Mouse (Mus musculus) limb, embryonic 14.5 days (tissue): ENCODE measurements around the gene Tmem213. TPM values are rescaled to one million over a fixed set of nuclear protein-coding genes. Genes with fewer than 3 reads are reported as not detected.

Source experiments
- ATAC-seq: fragments of 200-750 bp; cut with Nextera tagmentation; 2 replicates; pipeline ENCODE4 v1.8.0; 2017; ENCODE audit warnings: low read depth, moderate number of reproducible peaks, moderate TSS enrichment; ENCODE audit not compliant: low FRiP score
- DNase-seq: peaks from one replicate; pipeline ENCODE4 v3.0.0-alpha.2; 2015; ENCODE audit warnings: low spot score
- H3K27ac ChIP-seq: fragments of 300-500 bp; sonication (generic); replicated peaks from 2 replicates; pipeline ENCODE4 v1.5.1; 2014; ENCODE audit warnings: low read depth, mild to moderate bottlenecking, low read length, moderate library complexity, mixed read lengths
- H3K27me3 ChIP-seq: fragments of 300-500 bp; sonication (generic); 2 replicates; pipeline ENCODE4 v1.6.1; 2014; ENCODE audit warnings: low read length, mixed read lengths; ENCODE audit not compliant: control insufficient read depth, insufficient read depth
- H3K36me3 ChIP-seq: fragments of 300-500 bp; sonication (generic); 2 replicates; pipeline ENCODE4 v1.6.1; 2014; ENCODE audit warnings: mild to moderate bottlenecking, low read length, moderate library complexity, mixed read lengths; ENCODE audit not compliant: control insufficient read depth, insufficient read depth
- H3K4me1 ChIP-seq: fragments of 300-500 bp; sonication (generic); 2 replicates; pipeline ENCODE4 v1.6.1; 2014; ENCODE audit warnings: antibody characterized with exemption, low read length, mixed read lengths; ENCODE audit not compliant: control insufficient read depth, insufficient read depth
- H3K4me2 ChIP-seq: fragments of 300-500 bp; sonication (generic); replicated peaks from 2 replicates; pipeline ENCODE4 v1.6.1; 2014; ENCODE audit warnings: low read depth, mild to moderate bottlenecking, low read length, moderate library complexity; ENCODE audit not compliant: severe bottlenecking
- H3K4me3 ChIP-seq: fragments of 300-500 bp; sonication (generic); replicated peaks from 2 replicates; pipeline ENCODE4 v1.5.1; 2014; ENCODE audit warnings: low read length
- H3K9ac ChIP-seq: fragments of 300-500 bp; sonication (generic); 2 replicates; pipeline ENCODE4 v1.6.1; 2014; ENCODE audit warnings: mild to moderate bottlenecking, low read depth, low read length, moderate library complexity; ENCODE audit not compliant: severe bottlenecking
- H3K9me3 ChIP-seq: fragments of 300-500 bp; sonication (generic); 2 replicates; pipeline ENCODE4 v1.6.1; 2016; ENCODE audit warnings: low read length; ENCODE audit not compliant: control insufficient read depth
- POLR2A ChIP-seq: fragments of 200-500 bp; IDR thresholded peaks from 2 replicates; pipeline ENCODE4 v1.8.0; 2012; ENCODE audit warnings: inconsistent platforms, mild to moderate bottlenecking, moderate library complexity, borderline replicate concordance; ENCODE audit not compliant: insufficient read depth, insufficient read length; ENCODE audit errors: extremely low read depth
- WGBS: fragments of 180-500 bp; shearing (Covaris S2); extraction: QIAGEN DNeasy Blood & Tissue Kit; methylation state at CpG from one replicate; pipeline ENCODE4 v1.1.7; 2014; 5-methylcytosine and 5-hydroxymethylcytosine counted together
- polyA plus RNA-seq, 2 experiments: library from polyadenylated mRNA; depleted of rRNA in 1 of 2; stranded (reverse) in 1 of 2; unstranded in 1 of 2; fragments of >200 nt; fragmentation: Nextera tagmentation in 1 of 2; extraction: Ambion mirVana in 1 of 2; gene quantifications; 2 replicates each; pipeline versions ENCODE4 v1.2.1 to v1.2.3; 2012 to 2014

Gene Tmem213
- polyA plus RNA-seq, 2 experiments = 0.70 to 1.1 TPM

DNA sequence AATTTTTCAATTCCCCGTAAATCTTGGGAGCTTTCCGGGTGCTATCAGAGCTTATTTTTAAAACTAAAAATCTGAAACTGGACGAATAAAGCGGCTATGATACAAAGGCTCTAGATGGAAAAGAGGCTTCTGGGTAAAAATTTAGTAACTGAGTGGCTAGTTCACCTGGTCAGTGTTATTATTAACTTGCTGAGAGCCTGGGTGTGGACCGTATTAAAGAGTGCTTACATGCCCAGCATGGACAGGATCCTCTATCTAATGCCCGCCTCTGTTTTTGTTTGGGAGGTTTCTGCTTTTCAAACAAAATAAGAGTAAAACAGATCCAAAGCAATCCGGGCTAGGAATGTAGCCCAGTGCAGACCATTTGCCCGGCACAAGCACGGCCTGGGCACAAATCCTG lies 31.3 kb downstream of the Tmem213 start:
- Histone ChIP-seq H3K4me1 (peaks cover 19% of the 10 kb centered on the region), H3K4me3 (no peak overlapping the region), H3K9me3 (no peaks in the 10 kb centered on the region), H3K9ac (no peak overlapping the region), H3K27me3 (no peaks in the 10 kb centered on the region), H3K36me3 (peaks cover 31% of the 10 kb centered on the region), H3K4me2 (no peak overlapping the region), H3K27ac (no peak overlapping the region)
- TF ChIP-seq POLR2A = no peak
- no peak for ATAC-seq
- no peak for DNase-seq
- WGBS = 93% methylated on average over 9 of the region's 9 CpGs

DNA sequence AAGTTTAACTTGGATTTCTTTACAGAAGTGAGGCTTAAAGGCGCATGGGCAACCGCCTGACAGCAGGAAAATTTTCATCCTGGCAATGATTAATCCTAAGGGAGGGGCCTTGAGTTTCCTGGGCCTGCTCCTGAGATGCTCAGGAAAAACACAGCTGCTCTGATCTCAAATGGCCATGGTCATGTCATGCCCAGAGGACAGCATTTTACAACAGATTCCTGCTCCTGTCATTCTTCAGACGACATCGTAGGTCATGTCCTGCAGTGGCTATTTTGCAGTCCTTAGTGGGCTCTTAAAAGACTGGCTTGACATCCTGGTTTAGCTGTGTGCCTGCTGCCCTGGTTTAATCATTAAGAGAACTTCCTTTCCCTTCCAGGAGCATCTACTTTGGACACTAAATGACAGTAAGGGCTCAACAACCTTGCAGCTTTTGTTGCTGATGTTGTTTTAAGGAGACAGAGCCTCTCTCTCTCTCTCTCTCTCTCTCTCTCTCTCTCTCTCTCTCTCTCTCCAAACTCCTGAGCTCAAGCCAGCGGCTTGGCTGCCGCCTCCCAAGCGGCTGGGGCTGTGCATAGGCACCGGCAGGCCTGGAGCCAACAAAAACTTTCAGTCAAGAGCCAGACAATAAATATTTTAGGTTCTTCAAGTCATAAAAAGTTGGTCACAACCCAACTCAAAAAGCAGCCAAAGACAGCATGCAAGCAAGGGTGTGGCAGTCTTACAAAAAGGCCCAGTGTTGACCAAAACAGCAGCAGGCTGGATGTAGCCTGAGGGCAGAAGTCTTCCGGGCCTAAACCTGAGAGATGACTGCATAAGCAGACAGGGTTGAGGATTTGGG lies 35.3 kb downstream of the Tmem213 start:
- DNase-seq (peak; percentile 82), ATAC-seq (peak; percentile 85)
- no peak overlapping the region for H3K4me3 ChIP-seq
- H3K27me3 ChIP-seq = no peaks in the 10 kb centered on the region
- 0 out of 2 replicates have a peak overlapping the region, but pooled peaks have one; percentile 13 for H3K4me2 ChIP-seq
- TF ChIP-seq POLR2A = no peak
- H3K27ac ChIP-seq = peak overlapping the region; percentile 87
- WGBS = 35% methylated on average over 9 of the region's 9 CpGs
- peaks cover 49% of the 10 kb centered on the region for H3K36me3 ChIP-seq
- H3K9ac ChIP-seq = no peak overlapping the region
- H3K9me3 ChIP-seq = no peaks in the 10 kb centered on the region
- peaks cover 27% of the 10 kb centered on the region for H3K4me1 ChIP-seq

DNA sequence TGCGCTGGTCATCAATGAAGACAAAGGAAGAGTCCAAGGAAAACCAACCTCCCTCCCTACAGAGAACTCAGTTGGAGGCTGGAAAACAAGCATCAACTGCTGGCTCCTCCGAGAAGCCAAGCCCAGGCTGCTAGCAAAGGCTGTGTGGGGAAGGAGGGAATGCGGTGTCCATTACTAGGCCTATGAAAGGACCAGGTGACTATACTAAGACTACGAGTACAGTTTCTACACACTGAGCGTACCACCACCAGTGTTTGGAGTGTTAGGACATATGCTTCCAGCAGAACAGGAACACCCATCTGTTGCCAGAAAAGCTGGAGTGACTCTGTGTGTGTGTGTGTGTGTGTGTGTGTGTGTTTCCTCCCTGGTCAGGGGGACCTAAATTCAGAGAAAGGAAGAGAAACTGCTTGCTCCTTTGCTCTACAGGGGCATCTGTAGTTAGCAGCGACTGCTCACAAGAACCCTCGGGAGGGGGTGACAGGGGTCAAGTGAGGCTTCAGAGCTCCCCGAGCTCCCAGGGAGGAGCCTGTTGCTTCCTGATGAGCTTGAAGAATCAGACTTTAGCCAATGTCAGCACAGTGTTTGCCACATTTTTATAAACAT lies 36.5 kb downstream of the Tmem213 start:
- Histone ChIP-seq H3K36me3 (peaks cover 51% of the 10 kb centered on the region), H3K9ac (no peak overlapping the region), H3K4me3 (no peak overlapping the region), H3K9me3 (no peaks in the 10 kb centered on the region), H3K27ac (peak overlapping the region; percentile 87), H3K4me2 (no peak overlapping the region), H3K27me3 (no peaks in the 10 kb centered on the region), H3K4me1 (peaks cover 27% of the 10 kb centered on the region)
- 76% methylated on average over 8 of the region's 8 CpGs for WGBS
- TF ChIP-seq POLR2A = no peak
- no peak for DNase-seq
- ATAC-seq = 0 out of 2 replicates have a peak, but pooled peaks have one; percentile 17

DNA sequence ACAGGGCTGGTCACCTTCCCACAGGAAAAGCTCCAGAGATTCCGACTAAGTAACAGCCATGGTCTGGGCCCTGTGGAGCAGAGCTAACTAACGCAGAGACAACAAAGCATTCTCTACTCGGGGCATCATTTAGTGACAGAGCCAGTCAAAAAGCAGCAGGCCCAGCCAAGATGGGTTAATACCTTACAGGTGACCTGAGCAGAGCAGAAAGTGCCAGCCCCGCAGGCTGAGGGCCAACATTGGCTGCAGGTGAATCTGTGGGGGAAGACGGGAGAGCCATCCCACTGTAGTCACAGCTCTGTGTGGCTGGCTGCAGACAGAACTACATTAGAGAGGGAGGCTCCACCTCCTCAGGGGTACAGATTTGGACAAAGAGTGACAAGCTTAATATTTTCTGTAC lies 38.2 kb downstream of the Tmem213 start:
- no peak overlapping the region for H3K4me3 ChIP-seq
- H3K4me1 ChIP-seq = peaks cover 27% of the 10 kb centered on the region
- H3K27ac ChIP-seq = no peak overlapping the region
- no peaks in the 10 kb centered on the region for H3K9me3 ChIP-seq
- H3K9ac ChIP-seq = no peak overlapping the region
- ATAC-seq (no peak), DNase-seq (no peak)
- H3K36me3 ChIP-seq = peaks cover 45% of the 10 kb centered on the region
- H3K27me3 ChIP-seq = no peaks in the 10 kb centered on the region
- WGBS = 84% methylated on average over 5 of the region's 5 CpGs
- no peak overlapping the region for H3K4me2 ChIP-seq
- no peak for TF ChIP-seq POLR2A

DNA sequence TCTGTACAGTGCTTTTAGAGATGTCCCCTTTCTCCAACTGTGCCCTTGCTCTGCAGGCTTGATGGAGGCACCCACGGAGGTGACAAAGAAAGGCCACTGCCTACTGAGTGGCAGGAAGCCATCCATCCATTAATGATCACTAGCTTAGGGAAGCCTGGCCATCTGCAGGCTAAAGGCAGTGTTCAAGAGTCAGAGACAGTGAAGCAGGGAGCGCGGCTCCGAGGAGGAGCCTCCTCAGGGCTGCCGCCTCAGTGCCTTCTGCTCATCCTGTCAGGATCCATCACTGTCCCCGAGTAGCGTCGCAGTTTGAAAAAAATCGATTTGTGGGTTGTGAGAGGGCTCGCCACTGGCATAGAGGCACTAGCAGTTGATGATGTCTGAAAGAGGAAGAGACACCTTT lies 39.6 kb downstream of the Tmem213 start:
- TF ChIP-seq POLR2A = no peak
- Histone ChIP-seq H3K4me2 (no peak overlapping the region), H3K4me3 (no peak overlapping the region), H3K9ac (no peak overlapping the region), H3K36me3 (peaks cover 40% of the 10 kb centered on the region), H3K9me3 (no peaks in the 10 kb centered on the region), H3K27me3 (no peaks in the 10 kb centered on the region), H3K4me1 (peaks cover 24% of the 10 kb centered on the region), H3K27ac (no peak overlapping the region)
- DNase-seq (no peak), ATAC-seq (no peak)
- WGBS = 94% methylated on average over 10 of the region's 10 CpGs
